In genomic region chr7:120835449-120836359, GRCm38 (mm10) we compare ENCODE assay signal across 8 mouse cellular contexts. TPM values are rescaled to one million over a fixed set of nuclear protein-coding genes. Genes with fewer than 3 reads are reported as not detected.
DNase-seq lines count a peak whose midpoint lies in the region; ATAC-seq and TF ChIP-seq lines count a peak whose summit lies in the region.

No protein-coding gene starts in this region.

- peak overlapping the region; percentile 87 for H3K4me3 ChIP-seq in bone marrow, adult 2 months (replicated peaks; ENCODE audit: control insufficient read depth, low read depth, low read length)
- peak overlapping the region; percentile 67 for H3K4me3 ChIP-seq in embryonic facial prominence, embryonic 14.5 days (ENCODE audit: low read depth, low read length)
- peak overlapping the region; percentile 65 for H3K4me3 ChIP-seq in limb, embryonic 13.5 days
- H3K4me3 ChIP-seq in midbrain, embryonic 15.5 days, result peak overlapping the region; percentile 79

- peak overlapping the region; percentile 26 for H3K27ac ChIP-seq in bone marrow, adult 2 months (ENCODE audit: control insufficient read depth, insufficient read depth, low read depth, low read length, poor library complexity)
- peak overlapping the region; percentile 46; the same call in 1 of the 2 replicates for H3K27ac ChIP-seq in embryonic facial prominence, embryonic 14.5 days (replicated peaks; ENCODE audit: low read depth, low read length)
- H3K27ac ChIP-seq in limb, embryonic 13.5 days, result peak overlapping the region; percentile 61; the same call in 1 of the 2 replicates
- H3K27ac ChIP-seq in midbrain, embryonic 15.5 days, result peak overlapping the region; percentile 93

- H3K27me3 ChIP-seq in embryonic facial prominence, embryonic 14.5 days (replicated peaks; ENCODE audit: control insufficient read depth, insufficient read depth, low read length), result no peaks in the 10 kb centered on the region
- H3K27me3 ChIP-seq in limb, embryonic 13.5 days, result peaks cover 7% of the 10 kb centered on the region; the same call in 1 of the 2 replicates
- 0 out of 2 replicates have a peak, but pooled peaks cover 3% of the 10 kb centered on the region for H3K27me3 ChIP-seq in midbrain, embryonic 15.5 days (replicated peaks)

- under 1% methylated on average over 41 of the region's 41 CpGs for WGBS in bone marrow, adult 2 months
- under 1% methylated on average over 35 of the region's 41 CpGs for WGBS in embryonic facial prominence, embryonic 14.5 days
- WGBS in limb, embryonic 13.5 days, result 1% methylated on average over 41 of the region's 41 CpGs
- WGBS in midbrain, embryonic 15.5 days, result under 1% methylated on average over 41 of the region's 41 CpGs

- peak overlapping the region; percentile 68 for H3K9ac ChIP-seq in embryonic facial prominence, embryonic 14.5 days (ENCODE audit: low read depth, low read length)
- peak overlapping the region; percentile 63 for H3K9ac ChIP-seq in limb, embryonic 13.5 days
- peak overlapping the region; percentile 70 for H3K9ac ChIP-seq in midbrain, embryonic 15.5 days

- H3K4me2 ChIP-seq in embryonic facial prominence, embryonic 14.5 days (ENCODE audit: low read depth, low read length), result peak overlapping the region; percentile 59
- H3K4me2 ChIP-seq in limb, embryonic 13.5 days (replicated peaks), result peak overlapping the region; percentile 58
- H3K4me2 ChIP-seq in midbrain, embryonic 15.5 days, result peak overlapping the region; percentile 51

- H3K4me1 ChIP-seq in bone marrow, adult 2 months (ENCODE audit: control insufficient read depth, insufficient read depth, low read length), result peaks cover 2% of the 10 kb centered on the region; the same call in 1 of the 2 replicates
- H3K4me1 ChIP-seq in embryonic facial prominence, embryonic 14.5 days (ENCODE audit: control insufficient read depth, insufficient read depth, low read length), result no peaks in the 10 kb centered on the region
- peaks cover 10% of the 10 kb centered on the region; the same call in 1 of the 2 replicates for H3K4me1 ChIP-seq in limb, embryonic 13.5 days
- peaks cover 14% of the 10 kb centered on the region for H3K4me1 ChIP-seq in midbrain, embryonic 15.5 days

- H3K9me3 ChIP-seq in embryonic facial prominence, embryonic 14.5 days (ENCODE audit: control insufficient read depth, low read length), result no peaks in the 10 kb centered on the region
- no peaks in the 10 kb centered on the region for H3K9me3 ChIP-seq in limb, embryonic 13.5 days
- H3K9me3 ChIP-seq in midbrain, embryonic 15.5 days, result no peaks in the 10 kb centered on the region

- peak; percentile 70; the same call in 1 of the 2 replicates for TF ChIP-seq POLR2A in bone marrow, adult 2 months (IDR thresholded peaks at IDR 0.05; ENCODE audit: borderline replicate concordance, control insufficient read depth, low read depth, low read length)

- peak; percentile 98 for TF ChIP-seq CTCF in bone marrow, adult 2 months (IDR thresholded peaks at IDR 0.05; ENCODE audit: control insufficient read depth, insufficient read depth, low read length)

- peak; percentile 93 for DNase-seq in A20 (ENCODE audit: low read depth, low spot score)
- DNase-seq in embryonic facial prominence, embryonic 14.5 days (ENCODE audit: low spot score), result peak; percentile 94
- DNase-seq in heart, adult 8-10 months (ENCODE audit: low spot score), result peak; percentile 99
- DNase-seq in kidney, adult 8-10 months, result peak; percentile 94 to 97
- DNase-seq in spleen, adult 18-20 months, result peak; percentile 88 to 94

- no peaks in the 10 kb centered on the region for H3K36me3 ChIP-seq in embryonic facial prominence, embryonic 14.5 days (ENCODE audit: control insufficient read depth, insufficient read depth, low read length)
- no peaks in the 10 kb centered on the region for H3K36me3 ChIP-seq in limb, embryonic 13.5 days
- H3K36me3 ChIP-seq in midbrain, embryonic 15.5 days (replicated peaks), result no peaks in the 10 kb centered on the region

- peak; percentile 88 for ATAC-seq in embryonic facial prominence, embryonic 14.5 days (ENCODE audit: low read depth)
- peak; percentile 90 for ATAC-seq in limb, embryonic 13.5 days (ENCODE audit: low FRiP score, low read depth)
- peak; percentile 90 for ATAC-seq in midbrain, embryonic 15.5 days (replicated peaks)

RNA-seq across cellular contexts. Expression of gene Eef2k, which starts 6.9 kb away (rescaled TPM):
- 39.2 and 39.8 TPM in 2 replicates for polyA plus RNA-seq in bone marrow, adult 2 months (2011; ENCODE audit: insufficient read depth, insufficient read length, low replicate concordance, missing spikeins)
- polyA plus RNA-seq in embryonic facial prominence, embryonic 14.5 days (2014; fragmentation: Nextera tagmentation; extraction: Ambion mirVana), result 19.6 and 22.2 TPM in 2 replicates
- 10 to 100 TPM; 23.0 to 42.1 (median 30.7) TPM for total RNA-seq in heart, adult 8-10 months (2022)
- 33.3 and 36.3 TPM in 2 replicates for polyA plus RNA-seq in limb, embryonic 13.5 days (2015; fragmentation: Nextera tagmentation; extraction: Ambion mirVana)
- polyA plus RNA-seq in midbrain, embryonic 15.5 days (2015; fragmentation: Nextera tagmentation; extraction: Ambion mirVana), result 33.6 and 40.1 TPM in 2 replicates

RNA-seq across cellular contexts. Expression of gene Gm5737, which starts 23.5 kb away (rescaled TPM):
- polyA plus RNA-seq in bone marrow, adult 2 months (2011; ENCODE audit: insufficient read depth, insufficient read length, low replicate concordance, missing spikeins), result not detected in 2 replicates
- not detected in 2 replicates for polyA plus RNA-seq in embryonic facial prominence, embryonic 14.5 days (2014; fragmentation: Nextera tagmentation; extraction: Ambion mirVana)
- not detected for total RNA-seq in heart, adult 8-10 months (2022)
- not detected in 2 replicates for polyA plus RNA-seq in limb, embryonic 13.5 days (2015; fragmentation: Nextera tagmentation; extraction: Ambion mirVana)
- polyA plus RNA-seq in midbrain, embryonic 15.5 days (2015; fragmentation: Nextera tagmentation; extraction: Ambion mirVana), result 0.17 and 0.22 TPM in 2 replicates

Comparison
In these comparisons a context has a peak if more than half of its experiments do, and no peak if none do; other contexts are left out.
1. Peak in every context shown above with its lines: DNase-seq, ATAC-seq, H3K4me3 ChIP-seq and H3K27ac ChIP-seq.
2. H3K27ac ChIP-seq: peak in every context shown above with its lines; median percentile 93 in midbrain, embryonic 15.5 days; 61 in limb, embryonic 13.5 days; 46 in embryonic facial prominence, embryonic 14.5 days; 26 in bone marrow, adult 2 months.